Mouse (Mus musculus) thymus, adult 18-20 months (tissue): ENCODE data around the gene Ier5.

ENCODE experiments used
- DNase-seq, 2 experiments: peaks; one replicate each; pipeline ENCODE4 v3.0.0; 2022; ENCODE audit warnings: mixed read lengths in 2 of 2

Ier5 gene

GRCm38 (mm10) chr1:155075856-155076255 lies 23.6 kb downstream of the Ier5 start:
- DNase-seq, result no peak

- DNase-seq, result no peak
Measured at GRCm38 (mm10) chr1:155074856-155075255, 24.6 kb downstream of the Ier5 start.

GRCm38 (mm10) chr1:155073905-155074304 lies 25.5 kb downstream of the Ier5 start:
- no peak for DNase-seq

- DNase-seq, result no peak
Measured at GRCm38 (mm10) chr1:155073133-155073532, 26.3 kb downstream of the Ier5 start.

GRCm38 (mm10) chr1:155071287-155071876 lies 28.1 kb downstream of the Ier5 start:
- DNase-seq, result no peak

GRCm38 (mm10) chr1:155070561-155071286 lies 28.7 kb downstream of the Ier5 start:
- no peak for DNase-seq

- no peak for DNase-seq
Measured at GRCm38 (mm10) chr1:155069696-155070095, 29.7 kb downstream of the Ier5 start.

- no peak for DNase-seq
Measured at GRCm38 (mm10) chr1:155066196-155066595, 33.2 kb downstream of the Ier5 start.

- no peak for DNase-seq
Measured at GRCm38 (mm10) chr1:155065068-155065701, 34.3 kb downstream of the Ier5 start.

GRCm38 (mm10) chr1:155064649-155065048 lies 34.8 kb downstream of the Ier5 start:
- DNase-seq, result no peak

GRCm38 (mm10) chr1:155064111-155064510 lies 35.3 kb downstream of the Ier5 start:
- no peak for DNase-seq

- DNase-seq, result no peak
Measured at GRCm38 (mm10) chr1:155062963-155063362, 36.5 kb downstream of the Ier5 start.

GRCm38 (mm10) chr1:155062057-155062456 lies 37.4 kb downstream of the Ier5 start:
- DNase-seq, result no peak

GRCm38 (mm10) chr1:155060832-155061801 lies 38.3 kb downstream of the Ier5 start:
- no peak for DNase-seq

GRCm38 (mm10) chr1:155060261-155060660 lies 39.2 kb downstream of the Ier5 start:
- no peak for DNase-seq

- peak; percentile 53 to 75 for DNase-seq
Measured at GRCm38 (mm10) chr1:155059505-155059904, 39.9 kb downstream of the Ier5 start.

GRCm38 (mm10) chr1:155058099-155059012 lies 41.1 kb downstream of the Ier5 start:
- DNase-seq, result no peak

GRCm38 (mm10) chr1:155056166-155056565 lies 43.3 kb downstream of the Ier5 start:
- DNase-seq, result no peak

GRCm38 (mm10) chr1:155055041-155055440 lies 44.4 kb downstream of the Ier5 start:
- DNase-seq, result no peak

- DNase-seq, result no peak
Measured at GRCm38 (mm10) chr1:155054366-155054965, 45.0 kb downstream of the Ier5 start.

- DNase-seq, result no peak
Measured at GRCm38 (mm10) chr1:155053296-155053695, 46.1 kb downstream of the Ier5 start.
